Mouse (Mus musculus) erythroblast, embryonic 14.5 days (primary cell): ENCODE results near the gene Sohlh1.

Experiments
- GATA1 ChIP-seq: IDR thresholded peaks from 2 replicates; pipeline ENCODE4 v1.6.1; 2012; ENCODE audit warnings: low read length, inconsistent platforms, mixed read lengths
- TAL1 ChIP-seq: IDR thresholded peaks from 3 replicates; pipeline ENCODE4 v1.6.1; 2012; ENCODE audit warnings: low read length, inconsistent platforms, mixed read lengths

GRCm38 (mm10) chr2:25798065-25798464 is 49.0 kb downstream of the Sohlh1 start:
- TF ChIP-seq TAL1: no peak
- TF ChIP-seq GATA1: no peak
